Mouse (Mus musculus): Measurements from ENCODE around the gene Nubp2. TPM values are rescaled to one million over a fixed set of nuclear protein-coding genes. Genes with fewer than 3 reads are reported as not detected.

Gene Nubp2
- total RNA-seq, 2 experiments from 2014 or later, result 30.4 to 31.0 TPM

DNA sequence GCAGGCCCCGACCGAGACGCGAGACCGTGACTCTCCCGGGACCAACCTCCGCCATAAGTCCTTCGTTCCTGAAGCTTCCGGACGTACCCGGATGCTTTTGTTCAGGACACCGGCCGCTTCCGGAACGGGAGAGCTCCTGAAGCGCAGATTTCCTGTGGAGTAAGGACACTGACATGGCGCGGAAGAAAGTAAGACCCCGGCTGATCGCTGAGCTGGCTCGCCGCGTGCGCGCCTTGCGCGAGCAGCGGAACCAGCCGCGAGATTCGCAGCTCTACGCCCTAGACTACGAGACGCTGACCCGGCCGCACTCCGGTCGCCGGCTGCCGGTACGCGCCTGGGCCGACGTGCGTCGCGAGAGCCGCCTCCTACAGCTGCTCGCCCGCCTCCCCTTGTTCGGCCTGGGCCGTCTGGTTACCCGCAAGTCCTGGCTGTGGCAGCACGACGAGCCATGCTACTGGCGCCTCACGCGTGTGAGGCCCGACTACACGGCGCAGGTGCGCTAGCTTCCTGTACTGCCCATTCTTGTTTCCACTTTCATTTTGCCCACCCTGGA, 8.9 kb upstream of the Nubp2 start, which contains the start of the genes Eme2 and Mrps34:
Gene Eme2 (minus strand): TSS at position 93 of the 553 bp plus-strand sequence.
Gene Mrps34 (plus strand): TSS at position 122 of the 553 bp plus-strand sequence.
- peak; percentile 82 to 89 for DNase-seq (ENCODE audit: low spot score in 2 of 2)

GRCm38 (mm10) chr17:24894061-24894994, 8.2 kb upstream of the Nubp2 start:
- DNase-seq (ENCODE audit: low spot score in 2 of 2), result no peak

DNA sequence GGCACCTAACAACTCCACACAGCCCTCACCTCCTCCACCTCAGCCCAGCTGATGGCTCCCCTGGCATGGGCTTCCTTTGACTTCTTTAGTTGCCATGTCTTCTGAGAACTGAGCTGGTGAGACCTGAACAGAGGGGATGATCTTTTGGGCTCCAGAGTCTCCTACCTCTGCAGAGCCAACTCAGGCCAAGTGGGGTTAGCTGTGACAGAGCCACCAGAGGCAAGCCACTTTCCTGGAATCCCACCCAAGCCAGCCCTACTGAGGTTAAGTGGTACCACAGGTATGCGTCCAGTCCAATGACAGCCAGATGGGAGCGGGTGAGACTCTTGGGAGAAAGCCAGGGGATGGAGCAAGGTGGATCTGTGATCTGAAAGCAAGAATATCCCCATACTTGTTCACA, 7.1 kb upstream of the Nubp2 start:
- DNase-seq (ENCODE audit: low spot score in 2 of 2), result no peak

GRCm38 (mm10) chr17:24892785-24893184, 6.6 kb upstream of the Nubp2 start:
- DNase-seq (ENCODE audit: low spot score in 2 of 2), result no peak

GRCm38 (mm10) chr17:24891321-24891720, 5.2 kb upstream of the Nubp2 start:
- no peak for DNase-seq (ENCODE audit: low spot score in 2 of 2)

- no peak for DNase-seq (ENCODE audit: low spot score in 2 of 2)
These were observed 4.3 kb upstream of the Nubp2 start for GRCm38 (mm10) chr17:24890151-24891092.

- no peak for DNase-seq (ENCODE audit: low spot score in 2 of 2)
These were observed 2.7 kb upstream of the Nubp2 start for GRCm38 (mm10) chr17:24888862-24889261.

DNA sequence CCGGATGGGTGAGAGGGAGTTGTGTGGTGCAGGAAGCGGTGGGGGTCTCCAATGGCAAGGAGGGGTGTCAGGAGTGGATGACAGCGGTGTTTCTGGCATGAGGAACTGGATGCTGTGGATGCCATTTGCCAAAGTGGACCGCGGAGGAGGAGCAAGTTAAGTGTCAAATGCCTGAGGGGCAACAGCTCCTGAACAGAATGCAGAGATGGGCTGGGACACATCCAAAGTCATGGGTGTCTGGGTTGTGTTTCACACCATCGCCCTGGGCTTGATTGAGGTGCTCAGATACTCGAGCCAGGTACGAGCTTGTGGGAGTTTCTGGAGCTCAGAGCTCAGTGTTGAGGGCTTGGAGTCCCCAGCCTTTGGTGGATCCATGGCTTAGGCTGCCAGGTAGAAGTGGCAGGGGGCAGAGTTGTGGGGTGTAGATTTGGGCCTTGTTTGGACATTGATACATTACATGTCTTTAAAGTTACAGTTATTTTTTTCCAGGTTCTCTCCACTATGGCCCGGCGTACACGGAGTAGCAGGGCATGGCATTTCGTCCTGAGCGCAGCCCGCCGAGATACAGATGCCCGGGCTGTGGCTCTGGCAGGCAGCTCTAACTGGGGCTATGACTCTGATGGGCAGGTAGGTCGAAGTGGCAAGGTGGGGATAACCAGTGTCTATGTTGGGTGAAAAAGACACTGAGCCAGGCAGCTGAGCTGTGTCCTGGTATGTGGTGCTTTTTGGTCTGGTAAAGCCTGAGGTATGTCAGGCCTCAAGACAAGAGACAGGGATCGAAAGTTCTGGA, 1.3 kb upstream of the Nubp2 start:
- no peak for DNase-seq (ENCODE audit: low spot score in 2 of 2)

- DNase-seq (ENCODE audit: low spot score in 2 of 2), result no peak
These were observed 753 bp upstream of the Nubp2 start for GRCm38 (mm10) chr17:24886932-24887271.

- DNase-seq (ENCODE audit: low spot score in 2 of 2), result no peak
These were observed 604 bp downstream of the Nubp2 start for GRCm38 (mm10) chr17:24885356-24886133.

GRCm38 (mm10) chr17:24884391-24884790, 1.8 kb downstream of the Nubp2 start:
- DNase-seq (ENCODE audit: low spot score in 2 of 2), result no peak

DNA sequence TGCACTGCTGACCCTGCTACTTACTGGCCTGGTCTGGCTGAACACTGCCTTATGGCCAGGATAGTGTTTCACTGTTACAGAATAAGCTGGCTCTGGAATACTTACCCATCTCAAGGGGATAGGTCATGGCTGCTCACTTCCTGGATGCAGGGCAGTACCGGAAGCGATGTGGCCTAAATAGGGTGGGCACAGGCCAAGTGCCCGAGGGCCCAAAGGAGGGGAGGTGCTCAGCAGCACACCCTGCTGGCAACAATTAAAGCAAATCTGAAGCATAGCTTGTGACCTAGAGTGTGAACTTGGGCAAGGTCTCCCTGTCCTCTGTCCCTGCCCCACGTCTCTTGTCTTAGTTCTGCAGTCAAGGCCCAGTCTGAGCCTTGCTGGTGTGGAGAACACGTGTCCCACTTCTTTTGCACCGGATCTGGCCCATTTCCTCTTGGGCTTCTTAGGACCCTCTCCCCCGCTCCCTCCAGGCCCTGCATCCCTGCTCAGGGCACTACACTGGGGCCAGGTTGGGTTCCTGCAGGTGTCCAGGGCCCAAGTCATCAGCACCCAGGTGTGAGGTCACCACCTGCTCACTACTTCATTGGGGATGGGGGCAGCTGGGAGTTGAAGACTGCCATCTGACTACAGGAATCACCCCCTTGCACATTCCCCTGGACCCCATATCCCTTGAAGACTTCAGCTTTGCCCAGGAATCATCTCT, 4.3 kb downstream of the Nubp2 start:
- no peak for DNase-seq (ENCODE audit: low spot score in 2 of 2)

DNA sequence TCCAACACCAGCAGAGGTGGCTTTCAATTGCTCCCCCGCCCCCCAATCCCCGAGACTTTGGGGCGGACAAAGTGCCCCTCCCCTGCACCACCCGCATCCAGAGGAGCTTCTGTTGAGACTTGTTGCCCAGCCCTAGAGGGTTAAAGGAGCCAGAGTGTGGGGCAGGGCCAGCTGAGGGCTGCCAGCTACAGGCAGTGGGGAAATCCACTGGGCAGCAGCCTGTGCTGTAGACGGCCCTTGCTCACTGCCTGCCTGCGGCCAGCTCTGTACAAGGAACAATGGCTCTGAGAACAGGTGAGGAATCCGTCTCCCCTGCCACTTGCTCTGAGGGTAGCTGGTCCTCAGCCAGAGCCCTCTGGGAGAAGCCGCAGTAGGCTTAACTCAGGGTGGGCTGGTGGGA, 7.6 kb downstream of the Nubp2 start:
- no peak for DNase-seq (ENCODE audit: low spot score in 2 of 2)

DNA sequence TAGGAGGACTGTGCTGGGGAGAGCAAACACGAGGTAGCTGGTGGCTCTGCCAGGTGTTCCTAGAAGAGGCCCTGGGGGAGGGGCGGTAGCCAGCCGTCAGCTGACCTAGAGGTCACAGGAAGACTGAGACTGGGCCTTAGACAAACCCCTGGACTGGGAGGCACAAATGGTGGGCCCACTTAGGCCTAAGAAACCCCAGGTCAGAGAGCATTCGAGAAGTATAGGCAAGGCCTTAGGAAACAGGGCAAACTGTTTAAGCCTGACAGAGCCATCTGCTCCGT, 8.1 kb downstream of the Nubp2 start:
- no peak for DNase-seq (ENCODE audit: low spot score in 2 of 2)

DNA sequence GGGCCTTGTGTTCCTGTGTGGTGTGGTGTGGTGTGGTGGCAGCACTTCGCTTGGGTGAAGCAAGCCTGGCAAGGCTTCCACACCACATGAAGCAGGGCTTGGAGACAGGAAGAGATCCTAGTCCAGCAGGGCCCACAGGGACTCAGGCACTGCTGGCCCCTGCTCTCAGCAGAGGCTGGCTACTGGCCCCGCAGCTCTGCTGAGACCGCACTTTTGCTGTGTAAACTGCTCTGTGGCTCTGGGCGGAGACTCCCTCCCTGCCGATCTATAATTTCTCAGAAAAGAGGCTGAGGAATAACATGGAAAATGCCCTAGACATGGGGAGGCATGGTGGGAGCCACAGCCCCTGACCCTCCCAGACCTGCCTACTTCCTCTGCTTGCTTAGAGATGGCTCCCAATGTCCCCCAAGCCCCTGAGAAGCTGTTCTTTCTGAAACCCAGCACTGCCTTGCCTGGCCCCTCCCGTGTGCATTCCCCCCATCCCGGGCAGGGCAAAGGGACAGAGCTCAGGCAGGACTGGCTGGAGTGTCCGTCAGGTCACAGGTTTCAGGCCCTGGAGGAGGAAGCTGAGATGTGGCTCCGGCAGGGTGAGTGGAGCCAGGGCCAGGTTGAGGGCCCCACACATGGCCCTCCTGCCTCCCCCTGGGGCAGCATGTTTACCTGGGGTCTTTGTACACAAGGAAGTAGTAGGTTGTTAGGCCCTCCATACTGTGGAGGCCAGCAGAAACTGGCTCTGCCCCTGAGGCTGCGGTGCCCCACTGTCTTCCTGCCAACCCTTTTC, 8.6 kb downstream of the Nubp2 start:
- no peak for DNase-seq (ENCODE audit: low spot score in 2 of 2)

DNA sequence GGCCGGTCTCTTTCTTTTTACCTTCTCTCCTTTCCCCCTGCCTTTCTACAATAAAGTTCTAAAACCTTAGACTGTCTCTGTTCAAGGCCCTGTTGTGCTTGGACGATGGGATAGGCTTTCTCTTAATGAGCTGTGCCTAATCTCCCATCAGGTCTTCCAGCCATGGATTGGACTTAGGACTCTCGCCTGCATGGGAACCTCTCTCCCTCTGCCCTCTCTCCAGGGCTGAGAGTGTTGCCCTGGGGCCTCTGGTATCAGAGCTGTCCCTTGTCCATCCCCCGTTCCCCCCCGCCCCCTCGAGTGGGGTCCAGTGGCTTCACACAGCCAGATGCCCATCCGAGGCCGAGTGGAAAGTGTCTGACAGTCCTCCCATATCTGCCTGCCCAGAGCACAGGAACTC, 11.2 kb downstream of the Nubp2 start:
- DNase-seq (ENCODE audit: low spot score in 2 of 2), result no peak

DNA sequence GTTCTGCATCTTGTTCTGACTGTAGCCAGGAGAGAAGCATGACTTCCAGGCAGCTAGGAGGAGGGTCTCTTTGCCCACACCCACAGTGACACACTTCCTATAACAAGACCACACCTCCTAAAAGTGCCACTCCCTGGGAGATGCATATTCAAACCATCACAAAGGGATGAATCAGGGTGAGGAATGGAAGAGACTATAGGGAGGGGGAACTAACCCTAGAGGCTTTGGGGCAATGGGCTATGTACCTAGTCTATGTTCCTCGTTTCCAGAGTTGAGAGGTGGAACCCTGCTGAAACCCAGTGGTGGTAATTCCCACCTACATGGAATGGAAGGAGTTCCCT, 11.8 kb downstream of the Nubp2 start:
- DNase-seq (ENCODE audit: low spot score in 2 of 2), result no peak

GRCm38 (mm10) chr17:24873695-24874404, 12.3 kb downstream of the Nubp2 start:
- DNase-seq (ENCODE audit: low spot score in 2 of 2), result no peak

Measured in left cerebral cortex, adult 18-20 months (tissue).